Mouse (Mus musculus): ENCODE results near the gene Dpt. TPM values are rescaled to one million over a fixed set of nuclear protein-coding genes. Genes with fewer than 3 reads are reported as not detected.
"Not testable (repeated sequence)": the region's sequence is repeated elsewhere in the genome, so short reads cannot be mapped to it uniquely, and the experiment has no call there.

Dpt gene
- polyA plus RNA-seq, 1 experiment from 2014 or later: 0.28 TPM

DNA sequence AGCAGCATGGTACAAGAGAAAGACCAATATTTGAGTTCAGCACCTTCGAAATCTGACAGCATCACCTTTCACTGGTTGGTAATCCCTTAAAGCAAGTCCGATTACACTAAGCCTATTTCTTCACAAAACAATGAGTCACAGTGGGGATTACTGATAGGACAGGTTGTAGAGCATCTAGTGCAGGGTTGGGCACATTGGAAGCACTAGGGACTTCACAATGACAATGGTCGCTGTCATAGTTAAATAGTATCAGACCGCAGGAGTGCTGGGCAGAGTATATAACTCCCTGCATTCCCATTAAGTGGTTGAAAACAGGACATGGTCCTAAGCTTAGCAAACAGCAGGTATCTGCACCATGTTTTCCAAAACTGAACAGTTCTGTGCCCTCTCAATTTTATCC, 25.8 kb downstream of the Dpt start:
- Histone ChIP-seq H3K27me3 (no peaks in the 10 kb centered on the region), H3K9ac (no peak overlapping the region), H3K27ac (no peak overlapping the region), H3K36me3 (no peaks in the 10 kb centered on the region), H3K4me2 (replicated peaks) (no peak overlapping the region), H3K9me3 (replicated peaks) (no peaks in the 10 kb centered on the region), H3K4me1 (0 out of 2 replicates have a peak, but pooled peaks cover 2% of the 10 kb centered on the region), H3K4me3 (no peak overlapping the region)
- ATAC-seq (ENCODE audit: low FRiP score): no peak
- WGBS: 77% methylated on average over 4 of the region's 4 CpGs

DNA sequence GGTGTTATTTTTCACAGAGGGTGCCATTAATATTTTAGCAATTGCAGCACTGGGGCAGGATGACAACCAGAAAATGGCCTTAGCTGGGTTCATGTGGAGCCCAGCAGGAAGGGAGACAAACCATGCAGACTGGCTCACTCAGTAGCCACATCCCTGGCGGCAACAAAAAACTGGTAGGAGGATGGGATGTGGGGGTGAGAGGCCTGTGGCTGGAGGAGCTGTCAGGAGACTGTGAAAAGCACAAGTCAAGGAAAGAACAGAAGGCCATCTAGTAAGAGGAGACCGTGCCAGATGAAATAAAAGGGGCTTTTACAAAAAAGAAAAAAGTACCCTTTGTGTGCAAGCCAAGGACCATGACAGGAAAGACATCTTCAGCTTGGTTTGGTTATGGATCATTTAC, 28.5 kb downstream of the Dpt start:
- Histone ChIP-seq H3K4me3 (no peak overlapping the region), H3K4me1 (0 out of 2 replicates have a peak, but pooled peaks cover 2% of the 10 kb centered on the region), H3K4me2 (replicated peaks) (no peak overlapping the region), H3K27ac (no peak overlapping the region), H3K9me3 (replicated peaks) (no peaks in the 10 kb centered on the region), H3K36me3 (no peaks in the 10 kb centered on the region), H3K27me3 (no peaks in the 10 kb centered on the region), H3K9ac (no peak overlapping the region)
- 22% methylated on average over 2 of the region's 2 CpGs for WGBS
- ATAC-seq (ENCODE audit: low FRiP score): no peak

DNA sequence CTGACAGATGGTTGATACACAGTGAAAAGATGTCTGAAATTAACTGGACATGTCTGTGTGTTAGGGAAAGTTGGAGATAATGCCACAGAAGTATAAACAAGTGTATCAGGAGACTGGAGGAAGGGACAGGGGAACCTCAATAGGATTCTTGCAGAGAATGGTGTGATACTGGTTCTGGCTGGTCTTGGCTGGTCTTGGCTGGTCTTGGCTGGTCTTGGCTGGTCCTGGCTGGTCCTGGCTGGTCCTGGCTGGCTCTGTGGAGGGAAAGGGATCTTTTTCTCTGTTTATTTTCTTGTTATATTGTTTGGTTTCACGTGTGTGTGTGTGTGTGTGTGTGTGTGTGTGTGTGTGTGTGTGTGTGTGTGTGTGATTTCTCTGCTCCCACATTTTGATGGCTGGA, 33.4 kb downstream of the Dpt start:
- no peak for ATAC-seq (ENCODE audit: low FRiP score)
- no peaks in the 10 kb centered on the region for H3K27me3 ChIP-seq
- H3K36me3 ChIP-seq: no peaks in the 10 kb centered on the region
- H3K27ac ChIP-seq: no peak overlapping the region
- H3K4me2 ChIP-seq (replicated peaks): no peak overlapping the region
- no peak overlapping the region for H3K9ac ChIP-seq
- no peak overlapping the region for H3K4me3 ChIP-seq
- no peaks in the 10 kb centered on the region for H3K9me3 ChIP-seq (replicated peaks)
- 80% methylated on average over 1 of the region's 1 CpGs for WGBS
- no peaks in the 10 kb centered on the region for H3K4me1 ChIP-seq

DNA sequence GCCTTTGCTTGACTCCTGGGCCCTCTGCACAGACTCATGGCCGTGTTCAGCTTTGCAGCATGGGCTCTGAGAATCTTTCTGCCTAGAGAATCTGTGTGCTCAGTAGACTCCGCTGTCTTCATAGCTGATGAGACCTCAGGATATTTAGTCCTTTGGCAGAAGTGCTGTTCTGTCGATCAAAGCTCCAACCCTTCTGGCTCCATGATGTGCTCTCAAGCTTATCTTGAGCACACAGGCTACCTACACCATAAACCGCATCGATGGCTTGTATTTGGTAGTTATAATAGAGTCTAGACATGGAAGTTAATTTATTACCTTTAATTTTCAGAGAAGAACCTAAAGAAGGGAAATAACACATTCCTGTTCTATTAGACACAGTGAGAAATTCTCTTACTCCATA, 36.0 kb downstream of the Dpt start:
- Histone ChIP-seq H3K9ac (no peak overlapping the region), H3K36me3 (no peaks in the 10 kb centered on the region), H3K4me2 (replicated peaks) (no peak overlapping the region), H3K4me3 (no peak overlapping the region), H3K9me3 (replicated peaks) (no peaks in the 10 kb centered on the region), H3K27ac (no peak overlapping the region), H3K27me3 (no peaks in the 10 kb centered on the region), H3K4me1 (no peaks in the 10 kb centered on the region)
- 91% methylated on average over 5 of the region's 5 CpGs for WGBS
- ATAC-seq (ENCODE audit: low FRiP score): no peak

DNA sequence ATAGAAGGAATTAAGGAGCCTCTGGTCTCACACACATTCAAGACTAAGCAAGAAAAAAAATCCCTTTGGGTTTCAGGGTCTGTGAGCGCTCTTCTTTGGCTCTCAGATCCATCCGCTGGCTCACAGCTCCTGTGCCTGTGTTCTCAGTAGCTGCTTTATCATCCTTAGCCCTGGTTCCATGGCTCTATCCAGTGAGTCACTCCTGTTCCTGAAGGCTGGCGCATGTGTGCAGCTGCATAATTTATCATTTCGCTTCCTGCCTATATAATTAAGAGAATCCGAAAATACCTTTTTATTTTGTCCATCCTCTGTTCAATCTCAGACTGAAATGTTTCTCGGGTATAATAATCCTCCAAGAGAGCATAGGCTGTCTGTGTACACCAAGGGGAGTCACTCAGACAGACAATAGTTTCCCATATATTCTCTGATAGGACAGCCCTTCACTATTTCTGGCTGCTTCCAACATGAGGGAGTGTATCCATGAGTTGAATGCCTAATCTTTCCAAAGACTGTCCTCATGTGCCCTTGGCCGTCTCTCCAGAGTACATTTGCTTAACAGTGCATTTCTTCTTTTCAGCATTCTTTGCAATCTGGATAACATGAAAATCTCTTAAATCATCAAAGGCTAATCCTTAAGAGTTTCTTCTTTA, 52.3 kb downstream of the Dpt start:
- Histone ChIP-seq H3K4me1 (no peaks in the 10 kb centered on the region), H3K9me3 (replicated peaks) (no peaks in the 10 kb centered on the region), H3K36me3 (no peaks in the 10 kb centered on the region), H3K27ac (no peak overlapping the region), H3K4me2 (replicated peaks) (no peak overlapping the region), H3K27me3 (no peaks in the 10 kb centered on the region), H3K9ac (no peak overlapping the region), H3K4me3 (no peak overlapping the region)
- ATAC-seq (ENCODE audit: low FRiP score): no peak
- whole genome bisulfite sequencing: 89% methylated on average over 7 of the region's 7 CpGs

DNA sequence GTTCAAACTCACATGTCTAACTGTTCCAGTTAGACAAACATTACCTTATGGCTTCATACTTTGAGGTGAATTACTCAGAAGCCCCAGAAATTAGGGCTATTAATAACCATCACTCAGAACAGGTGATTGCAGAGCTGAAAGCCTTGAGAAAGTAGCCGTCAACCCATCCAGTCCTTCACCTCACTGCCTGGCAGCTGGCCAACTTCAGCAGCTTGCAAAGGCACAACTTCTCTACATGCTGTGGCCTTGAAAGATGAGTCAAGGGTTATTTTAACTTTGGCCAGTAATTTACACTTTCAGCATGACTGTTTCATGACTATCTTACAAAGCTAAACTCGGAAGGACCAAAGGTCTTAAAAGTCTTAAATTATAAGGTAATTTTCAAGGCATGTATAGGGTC, 59.3 kb downstream of the Dpt start:
- H3K4me3 ChIP-seq; H3K4me1 ChIP-seq; H3K27ac ChIP-seq; ATAC-seq (ENCODE audit: low FRiP score); H3K9ac ChIP-seq; H3K36me3 ChIP-seq; H3K27me3 ChIP-seq; H3K9me3 ChIP-seq (replicated peaks); H3K4me2 ChIP-seq (replicated peaks): not testable (repeated sequence)
- 81% methylated on average over 2 of the region's 2 CpGs for WGBS

DNA sequence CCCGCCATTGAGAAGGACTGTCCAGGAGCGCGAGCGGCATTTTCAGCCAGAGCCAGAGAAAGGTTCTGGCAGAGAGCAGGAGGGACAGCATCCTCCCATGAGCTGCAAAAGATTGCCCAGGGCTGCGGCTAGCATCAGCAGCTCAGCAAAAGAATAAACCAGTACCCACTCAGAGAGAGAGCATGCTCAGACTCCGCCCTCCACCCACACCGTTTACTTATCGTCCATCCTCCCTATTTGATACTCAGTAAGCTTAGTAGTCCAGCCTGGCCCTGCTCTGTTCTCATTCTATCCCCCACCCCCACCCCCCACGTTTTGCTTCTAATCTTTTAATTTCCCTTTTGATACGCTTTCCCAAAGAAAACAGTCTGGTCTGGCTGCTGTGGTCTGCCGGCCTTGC, 63.5 kb downstream of the Dpt start:
- 76% methylated on average over 11 of the region's 11 CpGs for WGBS
- no peak for ATAC-seq (ENCODE audit: low FRiP score)
- Histone ChIP-seq H3K36me3 (no peaks in the 10 kb centered on the region), H3K9me3 (replicated peaks) (no peaks in the 10 kb centered on the region), H3K4me3 (no peak overlapping the region), H3K4me2 (replicated peaks) (no peak overlapping the region), H3K27ac (no peak overlapping the region), H3K4me1 (0 out of 2 replicates have a peak, but pooled peaks cover 10% of the 10 kb centered on the region), H3K9ac (no peak overlapping the region), H3K27me3 (no peaks in the 10 kb centered on the region)

DNA sequence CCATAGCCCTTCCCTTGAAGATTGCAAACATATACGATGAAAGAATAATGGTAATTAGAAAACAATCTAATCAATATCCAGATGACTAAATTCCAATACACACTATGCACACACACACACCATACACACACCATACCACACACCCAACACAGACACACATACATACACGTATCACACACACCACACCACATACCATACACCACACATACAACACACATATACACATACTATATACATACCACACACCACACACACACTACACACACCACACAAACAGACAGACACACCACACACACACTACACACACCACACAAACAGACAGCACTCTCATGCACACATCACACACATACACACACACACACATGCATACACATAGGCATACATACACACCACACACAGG, 64.3 kb downstream of the Dpt start:
- Histone ChIP-seq H3K4me1 (0 out of 2 replicates have a peak, but pooled peaks cover 10% of the 10 kb centered on the region), H3K36me3 (no peaks in the 10 kb centered on the region), H3K4me3 (no peak overlapping the region), H3K4me2 (replicated peaks) (no peak overlapping the region), H3K27ac (no peak overlapping the region), H3K27me3 (no peaks in the 10 kb centered on the region), H3K9ac (no peak overlapping the region), H3K9me3 (replicated peaks) (no peaks in the 10 kb centered on the region)
- no peak for ATAC-seq (ENCODE audit: low FRiP score)
- WGBS: 88% methylated on average over 2 of the region's 2 CpGs

DNA sequence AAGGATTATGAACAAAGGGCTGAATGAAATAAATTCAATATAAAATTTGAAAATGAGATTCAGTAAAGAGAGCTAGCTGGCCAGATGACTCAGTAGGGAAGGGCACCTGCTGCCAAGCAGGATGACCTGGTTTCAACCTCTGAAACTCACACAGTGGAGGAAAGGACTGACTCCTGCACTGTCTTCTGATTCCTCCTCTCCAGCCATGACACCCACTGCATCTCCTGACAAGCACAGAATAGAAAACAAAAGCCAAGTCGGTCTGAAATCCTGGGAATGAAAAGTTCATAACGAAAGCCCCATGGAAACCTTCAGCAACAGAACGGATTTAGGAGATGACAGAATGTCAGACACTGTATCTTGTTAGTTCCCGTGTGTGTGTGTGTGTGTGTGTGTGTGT, 65.1 kb downstream of the Dpt start:
- Histone ChIP-seq H3K4me3 (no peak overlapping the region), H3K27me3 (no peaks in the 10 kb centered on the region), H3K4me2 (replicated peaks) (no peak overlapping the region), H3K9me3 (replicated peaks) (no peaks in the 10 kb centered on the region), H3K9ac (no peak overlapping the region), H3K27ac (no peak overlapping the region), H3K36me3 (no peaks in the 10 kb centered on the region), H3K4me1 (0 out of 2 replicates have a peak, but pooled peaks cover 10% of the 10 kb centered on the region)
- 82% methylated on average over 4 of the region's 4 CpGs for WGBS
- ATAC-seq (ENCODE audit: low FRiP score): no peak

DNA sequence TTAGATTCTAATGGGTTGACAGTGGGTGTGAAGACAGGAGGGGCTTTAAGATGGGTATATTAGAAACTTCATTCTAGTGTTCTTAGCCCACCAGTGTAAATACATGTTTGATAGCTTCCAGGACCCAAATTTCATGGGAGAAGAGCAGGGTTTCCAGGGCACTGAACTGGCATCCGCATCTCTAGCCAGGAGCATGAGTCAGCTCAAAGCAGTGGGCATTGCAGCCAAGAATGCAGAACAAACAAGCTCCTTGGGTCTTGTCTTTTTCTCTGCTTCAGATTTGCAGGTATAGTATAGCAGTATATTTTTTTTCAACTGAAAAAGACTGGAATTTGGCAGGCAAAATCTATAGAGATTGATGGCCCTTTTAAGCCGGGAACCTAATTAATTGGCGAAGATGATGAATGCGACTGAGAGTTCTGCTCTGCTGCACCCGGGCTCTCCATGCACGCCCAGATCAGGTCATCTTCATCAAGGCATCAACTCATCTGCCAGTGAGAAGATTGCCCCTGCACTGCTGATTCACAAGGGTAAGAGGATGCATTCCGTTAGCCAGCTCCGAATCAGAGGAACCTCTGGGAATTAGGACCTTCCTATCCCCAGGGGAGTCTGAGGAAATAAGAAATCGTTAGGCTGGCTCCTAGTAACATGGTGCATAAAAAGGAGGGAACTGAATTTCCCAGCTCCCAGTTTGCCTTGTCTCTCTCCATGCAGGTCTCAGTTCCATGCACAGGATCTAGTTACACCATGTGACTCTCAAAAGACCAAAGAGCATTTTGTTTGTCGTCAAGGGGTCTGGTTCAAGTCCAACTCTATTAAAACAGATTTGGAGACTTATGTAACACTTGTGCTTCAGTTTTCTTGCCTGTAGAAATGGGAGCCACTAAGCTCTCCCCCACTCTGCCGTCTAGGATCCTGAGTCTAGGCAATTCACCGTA, 66.8 kb downstream of the Dpt start:
- WGBS: 59% methylated on average over 12 of the region's 12 CpGs
- H3K27ac ChIP-seq: peak overlapping the region; percentile 8; the same call in 1 of the 2 replicates
- no peak overlapping the region for H3K4me3 ChIP-seq
- H3K9me3 ChIP-seq (replicated peaks): no peaks in the 10 kb centered on the region
- 0 out of 2 replicates have a peak, but pooled peaks cover 10% of the 10 kb centered on the region for H3K4me1 ChIP-seq
- H3K9ac ChIP-seq: no peak overlapping the region
- H3K27me3 ChIP-seq: no peaks in the 10 kb centered on the region
- no peak overlapping the region for H3K4me2 ChIP-seq (replicated peaks)
- ATAC-seq (ENCODE audit: low FRiP score): peak; percentile 77
- no peaks in the 10 kb centered on the region for H3K36me3 ChIP-seq

DNA sequence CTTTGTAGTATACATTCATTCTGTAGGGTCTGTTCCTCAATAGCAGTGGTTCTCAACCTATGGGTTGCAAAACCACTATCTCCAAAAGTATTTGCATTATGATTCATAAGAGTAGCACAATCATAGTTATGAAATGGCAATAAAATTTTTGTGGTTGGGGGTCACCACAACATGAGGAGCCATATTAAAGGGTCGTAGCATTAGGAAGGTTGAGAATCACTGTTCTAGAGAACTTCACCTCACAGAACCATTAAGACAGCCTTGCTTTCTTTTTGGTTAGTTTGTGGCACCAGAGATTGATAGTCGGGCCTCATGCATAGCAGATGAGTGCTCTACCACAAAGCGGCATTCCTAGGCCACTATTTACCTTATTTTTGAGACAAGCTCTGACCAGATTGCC, 68.2 kb downstream of the Dpt start:
- Histone ChIP-seq H3K36me3 (no peaks in the 10 kb centered on the region), H3K4me2 (replicated peaks) (no peak overlapping the region), H3K9me3 (replicated peaks) (no peaks in the 10 kb centered on the region), H3K27me3 (no peaks in the 10 kb centered on the region), H3K27ac (no peak overlapping the region), H3K9ac (no peak overlapping the region), H3K4me1 (0 out of 2 replicates have a peak, but pooled peaks cover 10% of the 10 kb centered on the region), H3K4me3 (no peak overlapping the region)
- 86% methylated on average over 3 of the region's 3 CpGs for WGBS
- no peak for ATAC-seq (ENCODE audit: low FRiP score)

DNA sequence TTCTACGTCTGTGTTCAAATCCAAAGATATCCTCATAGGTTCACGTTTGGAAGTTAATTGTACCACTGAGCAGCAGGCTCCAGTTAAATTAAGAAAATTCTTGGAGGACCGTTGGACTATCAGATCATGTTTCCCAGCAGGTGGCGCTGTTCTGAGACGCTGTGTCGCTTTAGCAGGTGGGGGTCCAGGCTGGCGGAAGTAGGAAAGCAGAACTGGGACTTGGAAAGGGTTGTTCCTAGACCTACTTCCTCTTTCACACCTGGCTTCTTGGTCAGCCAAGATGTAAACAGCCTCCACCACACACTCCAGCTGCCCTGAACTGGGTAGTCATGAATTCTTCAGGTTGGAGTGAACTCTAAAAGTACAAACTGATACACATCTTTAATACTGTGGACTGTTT, 74.2 kb downstream of the Dpt start:
- H3K4me1 ChIP-seq: no peaks in the 10 kb centered on the region
- no peaks in the 10 kb centered on the region for H3K27me3 ChIP-seq
- H3K36me3 ChIP-seq: no peaks in the 10 kb centered on the region
- no peak for ATAC-seq (ENCODE audit: low FRiP score)
- no peak overlapping the region for H3K27ac ChIP-seq
- H3K4me3 ChIP-seq: no peak overlapping the region
- no peak overlapping the region for H3K9ac ChIP-seq
- 53% methylated on average over 7 of the region's 7 CpGs for WGBS
- no peaks in the 10 kb centered on the region for H3K9me3 ChIP-seq (replicated peaks)
- H3K4me2 ChIP-seq (replicated peaks): no peak overlapping the region
